Mouse (Mus musculus): ENCODE measurements around the gene Ttc9c. TPM values are rescaled to one million over a fixed set of nuclear protein-coding genes. Genes with fewer than 3 reads are reported as not detected.

The Ttc9c gene
- polyA plus RNA-seq, 1 experiment from 2014 or later, result 37.0 TPM

- peaks cover 36% of the 10 kb centered on the region for H3K36me3 ChIP-seq
- peak overlapping the region; percentile 22 for H3K27ac ChIP-seq (ENCODE audit: poor library complexity, severe bottlenecking)
- ATAC-seq (ENCODE audit: insufficient number of reproducible peaks, low FRiP score), result no peak
- peak overlapping the region; percentile 98 for H3K4me3 ChIP-seq
- H3K4me1 ChIP-seq (replicated peaks), result peaks cover 28% of the 10 kb centered on the region
- peak overlapping the region; percentile 98 for H3K9ac ChIP-seq
- H3K27me3 ChIP-seq (replicated peaks), result no peaks in the 10 kb centered on the region
- 60% methylated on average over 5 of the region's 5 CpGs for WGBS
- H3K4me2 ChIP-seq, result peak overlapping the region; percentile 88
- no peaks in the 10 kb centered on the region for H3K9me3 ChIP-seq (replicated peaks)
Observed at GRCm38 (mm10) chr19:8772996-8773395, 46.1 kb downstream of the Ttc9c start.

- Histone ChIP-seq H3K27ac (ENCODE audit: poor library complexity, severe bottlenecking) (peak within 1 kb of the TSS; percentile 92), H3K36me3 (peaks cover 57% of the 10 kb centered on the region), H3K4me3 (peak within 1 kb of the TSS; percentile 74), H3K27me3 (replicated peaks) (no peaks in the 10 kb centered on the region), H3K9ac (peak within 1 kb of the TSS; percentile 98), H3K9me3 (replicated peaks) (no peaks in the 10 kb centered on the region), H3K4me1 (replicated peaks) (peaks cover 28% of the 10 kb centered on the region), H3K4me2 (peak within 1 kb of the TSS; percentile 87)
- 20% methylated on average over 29 of the region's 29 CpGs for WGBS
- ATAC-seq (ENCODE audit: insufficient number of reproducible peaks, low FRiP score), result peak; percentile 44; the same call in 1 of the 2 replicates
Observed at GRCm38 (mm10) chr19:8770567-8771270, 48.4 kb downstream of the Ttc9c start, which contains the start of gene Tmem223. TSS of gene Tmem223 (plus strand) at chr19:8770996.

GRCm38 (mm10) chr19:8765562-8765961, 53.6 kb downstream of the Ttc9c start:
- Histone ChIP-seq H3K27ac (ENCODE audit: poor library complexity, severe bottlenecking) (no peak overlapping the region), H3K9ac (no peak overlapping the region), H3K4me1 (replicated peaks) (peaks cover 4% of the 10 kb centered on the region), H3K4me2 (no peak overlapping the region), H3K9me3 (replicated peaks) (no peaks in the 10 kb centered on the region), H3K27me3 (replicated peaks) (no peaks in the 10 kb centered on the region), H3K4me3 (no peak overlapping the region), H3K36me3 (peaks cover 81% of the 10 kb centered on the region)
- ATAC-seq (ENCODE audit: insufficient number of reproducible peaks, low FRiP score), result no peak
- WGBS, result 96% methylated on average over 9 of the region's 9 CpGs

GRCm38 (mm10) chr19:8763276-8763675, 55.9 kb downstream of the Ttc9c start:
- no peaks in the 10 kb centered on the region for H3K9me3 ChIP-seq (replicated peaks)
- no peaks in the 10 kb centered on the region for H3K27me3 ChIP-seq (replicated peaks)
- no peak overlapping the region for H3K4me3 ChIP-seq
- H3K4me1 ChIP-seq (replicated peaks), result peaks cover 9% of the 10 kb centered on the region
- no peak overlapping the region for H3K27ac ChIP-seq (ENCODE audit: poor library complexity, severe bottlenecking)
- no peak overlapping the region for H3K9ac ChIP-seq
- WGBS, result 84% methylated on average over 4 of the region's 4 CpGs
- H3K36me3 ChIP-seq, result peaks cover 62% of the 10 kb centered on the region
- no peak for ATAC-seq (ENCODE audit: insufficient number of reproducible peaks, low FRiP score)
- H3K4me2 ChIP-seq, result no peak overlapping the region

- no peaks in the 10 kb centered on the region for H3K27me3 ChIP-seq (replicated peaks)
- H3K36me3 ChIP-seq, result peaks cover 38% of the 10 kb centered on the region
- WGBS, result 93% methylated on average over 2 of the region's 2 CpGs
- H3K9me3 ChIP-seq (replicated peaks), result no peaks in the 10 kb centered on the region
- no peak overlapping the region for H3K4me2 ChIP-seq
- H3K4me1 ChIP-seq (replicated peaks), result peaks cover 15% of the 10 kb centered on the region
- H3K9ac ChIP-seq, result no peak overlapping the region
- no peak for ATAC-seq (ENCODE audit: insufficient number of reproducible peaks, low FRiP score)
- H3K4me3 ChIP-seq, result no peak overlapping the region
- no peak overlapping the region for H3K27ac ChIP-seq (ENCODE audit: poor library complexity, severe bottlenecking)
Observed at GRCm38 (mm10) chr19:8760757-8761156, 58.4 kb downstream of the Ttc9c start.

Other genes starting within 250 kb of the Ttc9c start
- 0.05 TPM in 1 of 2 replicates, not detected in the other for gene Slc22a8, start 228.1 kb downstream of the Ttc9c start, polyA plus RNA-seq (2016; fragmentation: Nextera tagmentation; extraction: Ambion mirVana)
- gene Slc22a6, start 201.3 kb downstream of the Ttc9c start, polyA plus RNA-seq (2016; fragmentation: Nextera tagmentation; extraction: Ambion mirVana), result not detected in 2 replicates
- 0.05 TPM in 1 of 2 replicates, not detected in the other for gene Chrm1, start 155.5 kb downstream of the Ttc9c start, polyA plus RNA-seq (2016; fragmentation: Nextera tagmentation; extraction: Ambion mirVana)
- gene Slc3a2, start 96.0 kb downstream of the Ttc9c start, polyA plus RNA-seq (2016; fragmentation: Nextera tagmentation; extraction: Ambion mirVana), result 87.6 and 88.9 TPM in 2 replicates
- gene Wdr74, start 83.5 kb downstream of the Ttc9c start, polyA plus RNA-seq (2016; fragmentation: Nextera tagmentation; extraction: Ambion mirVana), result 48.9 and 52.9 TPM in 2 replicates
- 1.8 and 2.8 TPM in 2 replicates for gene 1700092M07Rik, start 78.6 kb downstream of the Ttc9c start, polyA plus RNA-seq (2016; fragmentation: Nextera tagmentation; extraction: Ambion mirVana)
- 86.1 and 88.1 TPM in 2 replicates for gene Stx5a, start 77.9 kb downstream of the Ttc9c start, polyA plus RNA-seq (2016; fragmentation: Nextera tagmentation; extraction: Ambion mirVana)
- gene Nxf1, start 62.3 kb downstream of the Ttc9c start, polyA plus RNA-seq (2016; fragmentation: Nextera tagmentation; extraction: Ambion mirVana), result 135 and 149 TPM in 2 replicates
- 145 and 146 TPM in 2 replicates for gene Tmem223, start 48.3 kb downstream of the Ttc9c start, polyA plus RNA-seq (2016; fragmentation: Nextera tagmentation; extraction: Ambion mirVana)
- gene Tmem179b, start 44.9 kb downstream of the Ttc9c start, polyA plus RNA-seq (2016; fragmentation: Nextera tagmentation; extraction: Ambion mirVana), result 49.7 and 51.9 TPM in 2 replicates
- 22.5 and 23.3 TPM in 2 replicates for gene Taf6l, start 32.9 kb downstream of the Ttc9c start, polyA plus RNA-seq (2016; fragmentation: Nextera tagmentation; extraction: Ambion mirVana)
- gene Polr2g, start 20.8 kb downstream of the Ttc9c start, polyA plus RNA-seq (2016; fragmentation: Nextera tagmentation; extraction: Ambion mirVana), result 137 and 145 TPM in 2 replicates
- 3.8 and 4.1 TPM in 2 replicates for gene Zbtb3, start 16.8 kb downstream of the Ttc9c start, polyA plus RNA-seq (2016; fragmentation: Nextera tagmentation; extraction: Ambion mirVana)
- gene Hnrnpul2, start 677 bp upstream of the Ttc9c start, polyA plus RNA-seq (2016; fragmentation: Nextera tagmentation; extraction: Ambion mirVana), result 3.8 TPM in 2 replicates
- not detected in 2 replicates for gene AC129217.1, start 10.4 kb upstream of the Ttc9c start, polyA plus RNA-seq (2016; fragmentation: Nextera tagmentation; extraction: Ambion mirVana)
- gene Bscl2, start 18.1 kb upstream of the Ttc9c start, polyA plus RNA-seq (2016; fragmentation: Nextera tagmentation; extraction: Ambion mirVana), result 41.0 and 41.1 TPM in 2 replicates
- gene Gng3, start 19.9 kb upstream of the Ttc9c start, polyA plus RNA-seq (2016; fragmentation: Nextera tagmentation; extraction: Ambion mirVana), result 2.5 and 2.9 TPM in 2 replicates
- 0.77 and 0.78 TPM in 2 replicates for gene Lrrn4cl, start 31.4 kb upstream of the Ttc9c start, polyA plus RNA-seq (2016; fragmentation: Nextera tagmentation; extraction: Ambion mirVana)
- gene Ubxn1, start 52.2 kb upstream of the Ttc9c start, polyA plus RNA-seq (2016; fragmentation: Nextera tagmentation; extraction: Ambion mirVana), result 138 and 142 TPM in 2 replicates
- 52.7 and 60.6 TPM in 2 replicates for gene Uqcc3, start 61.6 kb upstream of the Ttc9c start, polyA plus RNA-seq (2016; fragmentation: Nextera tagmentation; extraction: Ambion mirVana)
- 61.5 and 66.4 TPM in 2 replicates for gene Lbhd1, start 64.4 kb upstream of the Ttc9c start, polyA plus RNA-seq (2016; fragmentation: Nextera tagmentation; extraction: Ambion mirVana)
- not detected in 2 replicates for gene Gm49403, start 64.6 kb upstream of the Ttc9c start, polyA plus RNA-seq (2016; fragmentation: Nextera tagmentation; extraction: Ambion mirVana)
- 64.2 and 64.5 TPM in 2 replicates for gene 1810009A15Rik, start 69.5 kb upstream of the Ttc9c start, polyA plus RNA-seq (2016; fragmentation: Nextera tagmentation; extraction: Ambion mirVana)
- not detected in 2 replicates for gene Gm49416, start 69.6 kb upstream of the Ttc9c start, polyA plus RNA-seq (2016; fragmentation: Nextera tagmentation; extraction: Ambion mirVana)
- gene Ints5, start 73.7 kb upstream of the Ttc9c start, polyA plus RNA-seq (2016; fragmentation: Nextera tagmentation; extraction: Ambion mirVana), result 28.9 and 30.1 TPM in 2 replicates
- 78.7 and 83.6 TPM in 2 replicates for gene Ganab, start 78.7 kb upstream of the Ttc9c start, polyA plus RNA-seq (2016; fragmentation: Nextera tagmentation; extraction: Ambion mirVana)
- gene B3gat3, start 101.0 kb upstream of the Ttc9c start, polyA plus RNA-seq (2016; fragmentation: Nextera tagmentation; extraction: Ambion mirVana), result 46.6 and 46.8 TPM in 2 replicates
- 2.4 and 2.5 TPM in 2 replicates for gene Rom1, start 110.0 kb upstream of the Ttc9c start, polyA plus RNA-seq (2016; fragmentation: Nextera tagmentation; extraction: Ambion mirVana)
- 13.3 and 13.5 TPM in 2 replicates for gene Eml3, start 110.2 kb upstream of the Ttc9c start, polyA plus RNA-seq (2016; fragmentation: Nextera tagmentation; extraction: Ambion mirVana)
- gene Mta2, start 122.5 kb upstream of the Ttc9c start, polyA plus RNA-seq (2016; fragmentation: Nextera tagmentation; extraction: Ambion mirVana), result 106 and 115 TPM in 2 replicates
- 17.1 and 19.4 TPM in 2 replicates for gene Tut1, start 134.5 kb upstream of the Ttc9c start, polyA plus RNA-seq (2016; fragmentation: Nextera tagmentation; extraction: Ambion mirVana)
- 281 and 282 TPM in 2 replicates for gene Eef1g, start 147.7 kb upstream of the Ttc9c start, polyA plus RNA-seq (2016; fragmentation: Nextera tagmentation; extraction: Ambion mirVana)
- gene Ahnak, start 170.0 kb upstream of the Ttc9c start, polyA plus RNA-seq (2016; fragmentation: Nextera tagmentation; extraction: Ambion mirVana), result 26.0 and 27.1 TPM in 2 replicates

Data from heart, embryonic 12.5 days (tissue).